Mouse (Mus musculus): ENCODE measurements at regions not wholly inside any gene's neighbourhood (a gene's known extent, or its start where the extent isn't known, plus 50 kb on each side); places are given as distances from the start of the nearest gene placed in this dataset.

DNA sequence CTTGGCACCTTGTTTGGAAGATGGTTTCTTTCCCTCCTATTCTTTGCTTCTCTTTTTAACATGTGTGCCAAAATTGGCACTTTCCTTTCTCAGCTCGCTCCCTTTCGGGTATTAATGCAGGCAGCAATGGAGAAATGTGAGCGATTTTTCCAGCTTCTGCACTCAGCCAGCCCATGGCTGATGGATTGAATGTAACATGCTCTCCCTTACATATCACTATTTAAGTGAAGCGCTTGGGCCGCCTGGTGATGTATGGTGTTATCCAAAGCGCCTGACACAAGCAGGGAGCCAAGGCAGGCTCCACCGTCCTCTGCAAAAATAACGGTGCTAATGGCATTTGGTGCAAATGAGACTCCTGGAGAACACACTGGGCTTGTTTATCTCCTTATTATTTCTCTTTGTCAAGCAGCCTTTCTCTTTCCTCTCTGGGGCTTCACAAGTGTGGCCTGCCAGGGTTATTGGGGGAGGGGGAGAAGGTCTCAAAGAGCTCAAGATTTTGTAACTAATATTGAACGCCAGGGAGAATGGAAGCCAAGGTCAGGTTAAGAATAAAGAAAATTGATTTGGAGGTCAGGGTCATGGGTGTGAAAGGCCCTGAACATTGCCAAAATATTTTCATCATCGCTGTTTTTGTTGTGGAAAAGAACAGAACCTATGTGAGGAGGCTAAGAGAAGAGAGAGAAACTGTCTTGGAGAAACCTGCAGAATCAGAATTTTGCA is 497.9 kb upstream of the Smim15 start:
- no peak for DNase-seq (ENCODE audit: low spot score)

DNA sequence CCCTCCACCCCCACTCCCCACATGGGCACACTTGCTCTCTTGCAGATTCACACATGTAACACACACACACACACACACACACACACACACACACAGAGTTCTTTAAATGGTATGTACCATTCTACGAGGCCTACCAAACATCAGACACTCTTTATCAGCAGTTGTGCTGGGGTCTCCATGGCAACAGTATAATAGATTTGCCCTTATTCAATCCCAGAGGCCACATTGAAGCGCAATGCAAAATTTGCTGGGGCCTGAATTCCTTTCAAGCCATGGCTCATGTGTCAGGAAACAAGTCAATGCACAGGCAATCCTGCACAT is 502.7 kb upstream of the Smim15 start:
- no peak for DNase-seq (ENCODE audit: low spot score)

DNA sequence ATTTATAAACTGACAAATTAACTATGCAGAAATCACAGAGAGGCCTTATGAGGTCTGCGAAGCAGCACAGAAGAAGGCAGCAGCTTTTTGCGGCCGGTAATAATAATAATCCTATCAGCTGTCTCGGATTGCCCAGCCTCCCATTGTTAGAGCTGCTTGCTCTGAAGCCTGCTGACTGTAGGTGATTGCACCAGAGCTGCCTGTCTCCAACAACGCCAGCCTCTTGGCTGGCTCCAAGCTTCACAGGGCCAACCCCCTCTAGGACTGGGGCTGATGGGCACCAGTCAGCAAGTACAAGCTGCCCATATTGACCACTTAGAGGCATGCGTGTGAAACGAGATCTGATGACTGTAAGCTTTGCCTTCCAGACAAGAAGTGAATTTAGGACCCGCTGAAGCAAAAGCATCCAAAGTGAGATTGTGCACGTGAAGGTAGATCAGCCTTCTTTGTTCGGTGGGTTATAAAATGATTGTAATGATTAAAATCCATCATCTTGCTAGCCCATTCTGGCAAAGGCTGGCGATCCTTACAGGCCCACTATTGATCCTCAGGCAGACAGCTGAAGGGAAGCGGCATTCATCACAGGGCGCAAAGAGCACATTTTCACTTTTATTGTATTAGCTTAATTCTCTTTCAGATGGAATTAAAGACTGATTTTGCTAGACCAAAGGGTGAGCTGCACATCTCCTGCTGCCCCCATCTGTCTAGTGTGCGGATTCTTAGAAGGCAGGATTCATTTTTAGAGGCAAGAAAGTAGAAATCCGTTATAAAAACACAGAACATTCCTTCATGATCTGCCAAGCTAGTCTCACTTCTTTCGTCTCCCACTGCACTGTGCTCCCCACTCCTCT is 503.2 kb upstream of the Smim15 start:
- DNase-seq (ENCODE audit: low spot score): no peak

DNA sequence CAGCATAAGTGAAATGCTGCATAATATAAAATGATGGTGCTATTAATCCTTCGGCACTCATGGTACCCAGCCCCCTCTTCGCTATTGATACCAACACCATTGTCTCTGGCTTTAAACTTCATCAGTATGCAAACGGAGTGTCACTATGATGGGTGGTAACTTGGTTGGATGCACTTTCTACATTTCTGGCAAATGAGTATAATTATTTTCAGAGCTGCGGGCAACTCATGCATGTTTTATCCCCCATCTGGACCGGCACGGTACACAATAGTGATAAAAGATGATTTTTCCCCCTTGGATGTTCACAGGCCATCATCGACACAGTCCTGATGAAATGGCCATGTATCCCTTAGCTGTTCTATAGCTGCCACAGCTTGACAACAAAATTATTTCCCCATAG is 503.9 kb upstream of the Smim15 start:
- DNase-seq (ENCODE audit: low spot score): no peak

DNA sequence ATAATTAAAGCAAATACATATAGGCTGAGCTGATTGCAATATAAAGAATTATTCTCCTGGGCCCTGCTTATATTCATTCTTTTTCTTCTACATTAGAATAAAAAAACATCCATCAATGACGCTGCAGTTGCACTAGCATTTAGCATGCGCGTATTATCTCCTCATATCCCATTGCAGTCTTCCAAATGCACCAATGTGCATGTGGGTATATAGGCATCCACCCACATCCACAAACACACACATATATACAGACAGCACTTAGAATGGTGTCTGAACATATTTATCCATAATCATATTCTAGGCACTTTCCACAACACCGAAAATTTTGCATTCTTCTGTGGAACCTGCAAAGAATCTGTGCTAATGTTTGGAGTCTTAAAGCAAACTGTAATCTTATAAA is 504.4 kb upstream of the Smim15 start:
- no peak for DNase-seq (ENCODE audit: low spot score)

DNA sequence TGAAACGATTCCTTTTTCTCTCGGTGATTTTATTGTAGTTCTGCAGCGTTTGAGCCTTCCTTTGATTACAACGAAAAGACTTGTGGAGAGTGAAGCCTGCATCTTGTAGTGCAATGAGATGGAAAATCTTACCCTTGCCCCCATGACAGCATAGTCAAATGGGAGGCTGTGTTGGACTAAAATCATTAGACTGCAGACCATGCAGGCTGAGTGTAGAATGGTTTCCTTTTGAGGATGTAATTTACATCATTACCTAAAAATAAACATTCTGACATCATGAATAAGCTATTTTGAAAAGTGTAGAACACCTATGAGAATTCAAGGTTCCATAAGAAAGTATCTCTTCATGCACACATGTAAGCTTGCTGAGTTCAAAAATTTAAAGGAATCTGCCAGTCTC is 504.9 kb upstream of the Smim15 start:
- no peak for DNase-seq (ENCODE audit: low spot score)

DNA sequence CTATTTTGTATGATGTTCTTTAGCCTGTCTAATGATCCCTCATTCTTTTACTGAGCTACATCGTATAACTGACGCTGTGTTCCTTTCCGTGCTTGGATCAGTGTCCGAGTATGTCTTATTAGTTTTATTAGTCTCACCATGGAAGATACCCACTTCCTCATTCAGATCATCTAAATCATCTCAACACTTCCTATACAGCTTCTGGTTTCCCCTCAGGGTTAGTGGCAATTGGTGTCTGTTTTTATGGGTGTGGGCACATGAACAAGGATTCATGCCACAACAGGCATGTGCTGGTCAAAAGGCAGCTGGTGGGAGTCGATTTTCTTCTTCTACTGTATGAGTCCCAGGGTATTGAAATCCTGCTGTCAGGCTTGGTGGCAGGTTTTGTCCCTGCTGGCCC is 509.0 kb upstream of the Smim15 start:
- DNase-seq (ENCODE audit: low spot score): no peak

DNA sequence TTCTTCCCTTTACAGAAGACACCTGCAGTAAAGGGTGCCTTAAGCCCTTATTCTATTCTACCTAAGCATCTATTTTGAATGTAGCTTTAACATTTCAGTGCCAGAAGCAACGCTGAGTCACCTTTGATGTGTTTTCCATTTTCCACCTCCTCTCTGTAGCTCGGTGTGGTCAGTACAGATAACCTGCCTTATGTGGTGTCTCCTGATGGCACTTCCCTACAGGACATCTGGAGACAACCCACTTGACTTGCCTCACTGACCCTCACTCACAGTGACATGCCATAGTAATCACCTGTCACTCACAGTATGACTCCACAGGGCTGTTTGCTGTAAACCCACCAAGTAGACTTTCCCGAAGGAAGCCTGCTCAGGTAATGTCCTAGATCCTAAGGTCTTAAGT is 510.9 kb upstream of the Smim15 start:
- DNase-seq (ENCODE audit: low spot score): no peak

DNA sequence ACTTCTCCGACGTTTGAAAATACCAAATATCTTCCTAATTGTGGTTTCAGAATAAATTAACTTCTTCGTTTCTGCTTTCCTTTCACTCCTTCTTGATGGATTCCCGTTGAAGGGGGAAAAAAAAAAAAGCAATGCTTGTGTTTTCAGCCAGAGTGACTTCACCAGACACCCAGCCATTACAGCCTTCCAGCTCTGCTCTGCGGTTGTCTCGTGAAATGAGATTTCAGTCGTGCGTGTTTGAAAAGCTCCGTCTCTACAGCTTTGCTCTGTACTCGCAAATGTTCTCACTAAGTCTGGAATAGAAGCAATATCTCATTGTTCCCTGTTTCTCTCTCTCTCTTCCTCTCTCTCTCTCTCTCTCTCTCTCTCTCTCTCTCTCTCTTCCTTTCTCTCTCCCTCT is 509.6 kb upstream of the Kif2a start:
- no peak for DNase-seq (ENCODE audit: low spot score)

DNA sequence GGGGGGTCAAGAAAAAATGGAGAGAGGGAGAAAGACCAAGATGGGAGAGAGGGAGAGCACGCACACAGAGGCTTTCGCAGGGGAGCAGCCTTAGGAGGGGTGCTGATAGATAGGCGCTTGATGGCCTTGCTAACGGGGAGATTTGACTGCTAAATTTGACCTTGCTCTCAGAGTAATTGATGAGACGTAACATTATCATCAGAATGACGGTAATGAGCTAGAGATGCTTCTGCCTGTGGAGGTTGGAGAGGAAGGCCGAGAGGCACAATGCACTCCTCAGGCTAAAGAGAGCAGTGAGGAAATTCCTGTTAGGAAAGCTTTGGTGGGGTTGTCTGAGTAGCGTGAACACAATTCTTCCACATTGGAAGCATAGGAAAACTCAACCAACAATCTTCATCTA is 509.1 kb upstream of the Kif2a start:
- no peak for DNase-seq (ENCODE audit: low spot score)

DNA sequence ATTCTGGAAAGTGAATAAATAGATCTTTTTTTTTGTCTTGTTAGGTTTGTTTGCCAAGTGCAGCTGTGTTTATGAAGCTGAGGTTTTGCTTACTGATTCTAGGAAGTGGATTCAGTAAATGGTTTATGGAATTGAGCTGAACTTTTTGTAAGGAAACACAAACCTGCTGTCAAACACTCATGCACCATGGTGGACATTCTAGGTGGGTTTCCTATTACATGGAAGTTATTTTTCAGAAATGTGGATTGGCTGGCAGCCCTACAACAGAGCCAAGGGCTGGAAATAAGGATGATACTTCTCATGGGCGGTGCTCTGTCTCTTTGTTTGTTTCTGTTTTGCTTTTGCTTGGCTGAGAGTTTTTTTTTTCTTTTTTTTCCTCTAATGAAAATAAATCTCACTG is 508.5 kb upstream of the Kif2a start:
- no peak for DNase-seq (ENCODE audit: low spot score)

DNA sequence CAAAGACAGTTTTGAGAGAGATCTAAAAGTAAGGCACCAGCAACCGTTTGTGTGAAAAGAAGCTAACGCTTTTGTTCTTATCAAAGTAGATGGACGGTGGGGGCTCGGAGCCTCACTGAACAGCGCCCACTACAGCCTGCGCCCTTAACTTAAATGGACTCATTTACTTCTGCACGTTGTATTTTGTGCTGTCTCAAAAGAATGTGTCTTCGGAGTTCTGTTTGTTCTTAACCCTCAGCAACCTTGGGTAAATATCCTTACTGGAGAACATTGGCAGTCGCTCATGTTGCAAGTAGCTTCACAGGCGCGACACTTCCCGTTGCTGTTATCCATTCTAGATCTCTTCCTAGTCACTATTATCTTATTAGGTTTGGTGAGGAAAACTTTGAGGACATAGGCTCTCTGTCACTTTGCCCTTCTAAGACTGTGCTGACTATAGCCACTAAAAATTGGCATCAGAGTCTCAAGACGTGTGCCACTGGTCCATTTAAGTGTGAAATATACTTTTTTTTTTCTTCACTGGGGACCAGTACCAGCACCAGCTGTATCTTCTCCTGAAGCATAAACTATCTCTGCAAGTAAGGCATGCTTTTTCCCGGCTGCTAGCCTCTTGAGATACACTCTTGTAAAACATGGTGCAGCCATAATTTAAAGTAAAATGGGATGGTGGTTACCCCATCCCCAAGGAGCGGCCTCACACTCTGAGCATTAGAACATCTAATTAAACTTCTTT is 507.0 kb upstream of the Kif2a start:
- DNase-seq (ENCODE audit: low spot score): no peak

DNA sequence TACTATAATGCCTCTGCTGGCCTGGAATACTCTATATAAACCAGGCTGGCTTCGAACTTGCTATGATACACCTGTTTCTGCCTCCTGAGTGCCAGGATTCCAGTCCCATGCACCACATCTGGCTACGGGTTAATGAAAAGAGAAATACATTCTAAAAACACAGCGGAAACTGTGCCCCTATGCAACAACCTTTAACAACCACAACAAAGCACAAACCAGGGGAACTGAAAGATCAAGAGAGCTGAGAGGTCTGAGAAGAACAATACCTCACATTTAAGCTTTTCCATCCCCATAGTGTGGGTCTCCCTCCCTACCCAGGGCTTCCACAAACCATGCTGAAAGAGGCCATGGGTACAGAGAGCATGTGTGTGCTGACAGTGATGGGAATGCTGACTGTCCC is 501.0 kb upstream of the Kif2a start:
- no peak for DNase-seq (ENCODE audit: low spot score)

DNA sequence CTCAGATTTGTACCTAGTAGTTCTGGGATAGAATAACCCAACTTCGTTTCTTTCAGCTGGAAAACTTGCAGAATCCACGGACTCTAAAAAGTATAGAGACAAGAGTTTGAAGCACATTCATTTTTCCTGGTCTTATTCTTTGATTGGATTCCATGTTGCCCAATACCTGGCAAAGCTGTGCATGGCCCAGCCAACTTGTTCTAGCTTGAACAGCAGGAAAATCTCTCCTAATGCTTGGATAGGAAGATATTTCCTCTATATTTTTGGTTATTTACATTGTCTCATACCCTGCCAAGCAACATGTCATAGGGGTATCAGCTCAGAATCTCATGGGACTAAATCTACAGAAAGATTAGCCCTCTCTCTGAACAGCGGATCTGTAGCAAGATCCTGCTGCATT is 492.3 kb upstream of the Kif2a start:
- DNase-seq (ENCODE audit: low spot score): no peak

DNA sequence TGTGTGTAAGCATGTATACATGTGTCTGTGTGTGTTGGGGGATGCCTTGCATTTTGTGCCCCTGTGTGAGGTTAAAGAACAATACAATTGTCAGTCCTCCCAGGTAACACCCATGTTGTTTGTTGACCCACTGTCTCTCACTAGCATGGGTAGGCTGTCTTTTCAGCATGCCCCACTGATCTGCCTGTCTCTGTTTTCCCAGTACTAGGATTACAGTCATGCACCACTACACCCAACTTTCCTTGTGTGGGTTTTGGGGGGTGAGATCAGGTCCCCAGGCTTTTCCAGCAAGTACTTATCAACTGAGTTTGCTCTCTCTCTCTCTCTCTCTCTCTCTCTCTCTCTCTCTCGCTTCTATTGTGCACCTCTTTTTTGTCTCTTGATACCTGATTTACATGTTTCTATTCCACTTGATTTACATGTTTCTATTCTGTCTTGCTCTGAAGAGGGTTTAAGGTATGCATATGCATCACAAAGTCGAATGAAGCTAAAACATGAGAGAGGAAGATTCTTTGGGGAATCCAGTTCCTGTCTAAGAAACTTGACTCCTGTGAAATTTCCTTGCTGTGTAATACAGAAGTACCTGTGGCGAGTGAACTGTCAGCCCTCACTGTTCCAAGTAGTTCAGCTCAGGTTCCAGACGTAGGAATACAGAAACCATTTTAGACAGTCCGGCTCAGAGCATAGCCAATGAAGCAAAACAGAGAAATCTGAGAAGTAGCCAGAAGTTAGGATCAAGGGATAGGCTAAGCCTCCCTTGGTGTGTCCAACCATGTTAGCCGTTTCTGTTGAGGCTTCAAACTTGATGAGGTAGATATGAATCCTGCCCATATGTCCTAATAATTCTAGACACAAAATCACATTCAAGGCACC is 491.6 kb upstream of the Kif2a start:
- DNase-seq (ENCODE audit: low spot score): no peak

DNA sequence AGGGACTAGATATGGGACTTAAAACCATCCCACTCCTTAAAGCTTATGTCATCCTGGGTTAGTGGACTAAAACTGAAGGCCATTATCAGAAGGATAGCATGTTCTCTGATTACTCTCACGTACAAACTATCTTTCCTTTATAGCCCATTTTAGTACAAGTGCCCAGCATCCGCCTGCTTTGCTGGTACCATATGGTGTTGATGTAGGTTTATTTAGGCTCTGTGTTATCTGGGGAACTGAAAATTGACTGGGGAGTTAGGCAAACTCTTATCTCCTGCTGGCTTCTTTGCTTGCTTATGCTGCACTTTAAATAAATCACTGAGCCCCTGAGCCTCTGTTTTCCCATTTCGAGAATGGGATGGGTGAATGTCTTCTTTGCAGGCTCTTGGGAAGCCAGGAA is 485.4 kb upstream of the Kif2a start:
- no peak for DNase-seq (ENCODE audit: low spot score)

DNA sequence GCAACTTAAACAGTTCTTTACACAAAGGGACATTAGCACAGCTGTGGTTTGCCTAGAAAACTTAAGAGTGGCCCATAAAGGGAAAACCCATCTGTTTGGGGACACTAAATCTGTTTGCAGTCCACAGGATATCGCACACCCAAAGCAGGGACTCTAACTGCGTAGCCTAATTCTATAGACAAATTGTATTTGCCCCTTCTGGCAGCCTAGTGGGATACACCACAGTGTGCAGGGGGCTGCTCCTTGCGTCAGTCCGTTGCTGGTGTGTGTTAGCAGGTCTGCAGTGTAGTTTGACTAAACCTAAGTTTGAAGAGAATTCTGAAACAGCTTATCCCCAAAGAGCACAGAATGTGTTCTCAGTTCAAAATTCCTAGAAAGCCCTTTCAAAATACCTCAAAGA is 484.9 kb upstream of the Kif2a start:
- DNase-seq (ENCODE audit: low spot score): no peak

DNA sequence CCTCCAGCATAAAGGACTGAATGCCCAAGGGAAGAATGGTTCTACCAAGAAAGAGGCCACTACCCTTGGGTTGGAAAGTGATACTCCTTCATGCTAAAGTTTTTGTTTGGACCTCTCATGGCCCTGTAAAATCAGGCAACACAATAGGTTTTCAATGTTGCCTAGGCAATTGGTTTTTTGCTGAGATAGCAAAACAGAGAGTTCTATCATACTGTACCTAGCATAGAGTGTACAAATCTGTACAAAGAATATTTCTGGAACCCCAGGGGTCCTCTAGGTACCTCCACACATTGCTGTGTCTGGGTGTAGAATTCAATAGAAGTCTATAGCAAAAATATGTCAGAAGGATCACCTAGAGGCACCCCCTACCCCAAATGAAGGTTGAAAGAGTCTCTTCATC is 483.4 kb upstream of the Kif2a start:
- DNase-seq (ENCODE audit: low spot score): no peak

DNA sequence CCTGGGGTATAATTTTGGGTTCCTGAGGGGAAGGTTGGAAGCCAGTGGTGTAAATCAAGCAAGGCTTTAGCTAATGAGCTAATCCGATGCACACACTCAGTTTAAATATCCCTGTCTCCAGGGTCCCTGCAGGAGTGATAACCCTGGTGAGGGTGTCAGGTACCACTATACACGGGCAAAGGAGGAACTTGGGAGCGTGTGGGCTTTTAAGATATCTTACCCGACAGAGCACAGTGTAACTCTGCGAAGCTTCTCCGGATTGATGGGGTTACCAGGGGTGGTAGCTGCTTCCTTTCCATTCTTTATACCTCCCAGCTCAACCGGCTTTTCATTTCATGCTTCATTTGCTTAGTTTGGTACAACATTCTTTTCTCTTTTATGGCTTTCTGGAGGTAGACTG is 480.3 kb upstream of the Kif2a start:
- no peak for DNase-seq (ENCODE audit: low spot score)

DNA sequence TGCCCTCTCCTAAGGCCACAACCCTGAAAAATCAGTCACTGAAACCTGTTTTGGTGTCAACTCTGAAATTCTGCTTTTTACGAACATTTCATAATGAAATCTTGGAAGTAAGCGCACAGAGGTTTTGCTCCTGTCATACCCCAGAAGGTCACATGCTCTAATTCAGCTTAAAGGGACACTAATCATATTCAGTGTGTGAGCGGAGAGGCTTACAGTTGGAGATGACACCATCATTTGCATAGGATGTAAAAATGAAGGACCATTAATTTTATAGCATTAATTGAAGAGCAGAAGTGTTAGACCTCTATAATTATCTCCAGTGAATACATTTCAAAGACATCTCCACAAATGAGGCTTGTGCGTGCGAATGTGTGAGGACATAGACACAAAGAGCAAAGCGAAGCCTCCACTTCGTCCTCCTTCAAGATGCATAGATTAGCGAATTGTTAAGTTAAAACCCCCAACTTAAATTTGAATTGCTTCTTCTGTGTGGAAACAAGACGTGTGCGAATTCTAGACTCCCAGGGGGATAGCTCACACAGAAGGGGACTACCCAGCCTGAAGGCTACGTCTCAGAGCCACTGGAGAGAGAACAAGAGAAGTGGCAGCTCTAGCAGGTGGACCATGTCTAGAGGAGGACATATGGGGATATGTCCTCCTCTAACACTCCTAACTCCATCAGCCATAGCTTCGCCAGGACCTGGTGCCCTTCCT is 479.0 kb upstream of the Kif2a start:
- DNase-seq (ENCODE audit: low spot score): no peak

DNA sequence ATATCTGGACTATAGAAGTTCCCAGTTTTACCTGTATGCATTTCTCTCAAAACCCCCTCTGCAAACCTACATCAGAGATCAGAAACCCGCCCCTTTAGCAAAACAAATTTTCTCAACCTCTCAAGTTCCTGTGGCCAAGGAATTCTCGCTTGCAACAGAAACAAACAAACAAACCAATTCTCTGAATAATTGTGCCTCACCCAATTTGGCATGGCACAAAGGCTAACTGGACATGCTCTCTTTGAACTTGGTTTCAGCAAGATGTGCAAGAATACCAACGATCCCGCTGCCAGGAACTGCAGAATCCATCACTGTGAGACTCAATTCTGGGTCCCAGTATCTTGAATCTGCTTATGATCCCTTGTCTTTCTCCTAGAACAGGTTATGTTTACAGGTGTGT is 477.4 kb upstream of the Kif2a start:
- DNase-seq (ENCODE audit: low spot score): no peak
